Mouse (Mus musculus): Measurements from ENCODE around the gene Sppl2b.
"Not testable (repeated sequence)": the region's sequence is repeated elsewhere in the genome, so short reads cannot be mapped to it uniquely, and the experiment has no call there.

The Sppl2b gene

DNA sequence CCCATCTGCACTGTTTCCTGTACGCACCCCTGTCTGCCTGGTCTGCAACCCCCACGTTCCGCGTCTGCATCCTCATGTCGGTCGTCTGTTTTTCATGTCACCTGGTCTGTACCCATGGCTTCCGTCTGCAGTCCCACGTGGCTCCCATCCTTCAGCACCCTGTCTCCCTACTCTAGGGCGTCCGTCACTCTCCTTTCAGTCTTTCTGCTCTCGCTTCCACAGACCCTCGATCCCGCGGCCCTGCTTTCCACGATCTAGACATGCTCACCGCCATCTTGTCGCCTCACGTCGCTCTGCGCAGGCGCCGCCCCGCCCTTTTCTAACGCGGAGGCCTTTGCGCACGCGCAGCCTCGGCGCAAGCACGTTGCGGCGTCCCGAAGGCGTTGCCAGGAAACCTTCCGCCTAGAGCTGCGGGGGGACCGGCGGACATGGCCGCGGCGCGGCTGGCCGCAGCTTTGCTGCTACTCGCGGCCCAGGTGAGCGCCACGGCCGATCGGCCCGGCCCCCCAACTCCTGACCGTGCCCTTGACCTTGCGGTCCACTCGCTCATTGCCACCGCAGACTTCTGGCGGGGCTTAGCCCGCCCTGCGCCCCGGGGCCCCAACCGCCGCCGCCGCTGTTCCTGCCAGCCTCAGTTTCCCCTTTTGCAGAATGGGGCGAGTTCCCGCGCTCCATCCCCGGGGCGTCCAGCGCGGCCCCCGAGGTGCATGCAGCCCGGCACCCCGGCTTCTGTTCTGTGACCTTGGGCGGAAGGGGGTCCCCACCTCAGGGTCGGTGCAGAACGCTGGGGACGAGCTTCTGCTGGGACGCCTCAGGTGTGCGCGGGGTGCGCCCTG, at the start of gene Sppl2b, which contains the start of gene Lsm7:
Gene Sppl2b, plus strand, starts transcription at position 363 of the 836 bp plus-strand sequence.
Gene Lsm7, minus strand, starts transcription at position 297 of the 836 bp plus-strand sequence.
- DNase-seq: peak; percentile 97

DNA sequence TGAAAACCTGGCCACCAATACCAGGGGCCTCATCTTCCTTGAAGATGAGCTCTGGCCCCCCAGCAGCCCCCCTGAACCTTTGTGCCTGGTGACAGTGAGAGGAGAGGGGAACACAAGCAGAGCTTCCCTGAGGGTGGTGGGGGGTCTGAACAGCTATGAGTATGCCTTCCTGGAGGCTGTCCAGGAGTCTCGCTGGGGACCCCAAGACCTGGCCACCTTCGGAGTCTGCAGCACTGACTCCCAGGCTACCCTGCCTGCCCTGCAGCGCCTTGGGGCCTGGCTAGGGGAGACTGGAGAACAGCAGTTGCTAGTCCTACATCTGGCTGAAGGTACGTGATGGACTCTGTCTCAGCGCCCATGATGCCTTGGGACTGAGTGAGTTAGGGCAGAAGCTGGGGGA, 49.8 kb upstream of the Sppl2b start:
- no peak for DNase-seq

DNA sequence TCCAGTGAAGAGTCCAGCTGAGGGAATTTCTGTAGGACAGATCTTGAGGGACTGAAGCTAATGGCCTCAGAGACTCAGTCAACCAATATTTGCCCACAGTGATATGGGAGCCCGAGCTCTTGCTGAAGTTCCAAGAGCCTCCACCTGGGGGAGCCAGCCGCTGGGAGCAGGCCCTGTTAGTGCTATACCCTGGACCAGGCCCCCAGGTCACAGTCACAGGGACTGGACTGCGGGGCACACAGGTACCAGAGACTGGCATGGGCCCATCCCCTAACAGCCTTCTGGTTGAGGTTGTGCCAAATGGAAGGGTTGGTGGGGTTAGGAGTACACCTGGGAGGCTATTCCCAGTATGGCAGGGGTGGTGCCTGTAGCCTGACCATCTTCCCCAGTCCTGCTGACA, 49.1 kb upstream of the Sppl2b start:
- DNase-seq: peak; percentile 74

DNA sequence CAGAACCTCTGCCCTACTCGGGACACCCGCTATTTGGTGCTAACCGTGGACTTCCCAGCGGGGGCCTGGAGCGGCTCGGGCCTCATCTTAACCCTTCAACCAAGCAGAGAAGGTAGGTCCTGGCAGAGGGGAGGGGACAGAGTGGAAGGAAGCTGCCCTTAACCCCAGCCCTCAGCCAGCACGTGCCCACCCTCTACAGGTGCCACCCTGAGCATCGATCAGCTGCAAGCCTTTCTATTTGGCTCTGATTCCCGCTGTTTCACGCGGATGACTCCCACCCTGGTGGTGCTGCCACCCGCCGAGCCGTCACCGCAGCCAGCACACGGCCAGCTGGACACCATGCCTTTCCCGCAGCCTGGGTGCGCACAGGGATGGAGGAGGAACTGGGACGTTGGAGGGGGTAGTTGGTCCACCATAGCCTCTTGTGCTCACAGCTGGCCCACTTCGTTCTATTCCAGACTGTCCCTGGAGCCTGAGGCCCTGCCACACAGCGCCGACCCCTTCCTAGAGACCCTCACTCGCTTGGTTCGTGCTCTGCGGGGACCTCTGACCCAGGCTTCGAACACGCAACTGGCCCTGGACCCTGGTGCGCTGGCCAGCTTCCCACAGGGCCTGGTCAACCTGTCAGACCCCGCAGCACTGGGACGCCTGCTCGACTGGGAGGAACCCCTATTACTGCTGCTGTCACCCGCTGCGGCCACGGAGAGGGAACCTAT, 48.6 kb upstream of the Sppl2b start:
- DNase-seq: no peak

DNA sequence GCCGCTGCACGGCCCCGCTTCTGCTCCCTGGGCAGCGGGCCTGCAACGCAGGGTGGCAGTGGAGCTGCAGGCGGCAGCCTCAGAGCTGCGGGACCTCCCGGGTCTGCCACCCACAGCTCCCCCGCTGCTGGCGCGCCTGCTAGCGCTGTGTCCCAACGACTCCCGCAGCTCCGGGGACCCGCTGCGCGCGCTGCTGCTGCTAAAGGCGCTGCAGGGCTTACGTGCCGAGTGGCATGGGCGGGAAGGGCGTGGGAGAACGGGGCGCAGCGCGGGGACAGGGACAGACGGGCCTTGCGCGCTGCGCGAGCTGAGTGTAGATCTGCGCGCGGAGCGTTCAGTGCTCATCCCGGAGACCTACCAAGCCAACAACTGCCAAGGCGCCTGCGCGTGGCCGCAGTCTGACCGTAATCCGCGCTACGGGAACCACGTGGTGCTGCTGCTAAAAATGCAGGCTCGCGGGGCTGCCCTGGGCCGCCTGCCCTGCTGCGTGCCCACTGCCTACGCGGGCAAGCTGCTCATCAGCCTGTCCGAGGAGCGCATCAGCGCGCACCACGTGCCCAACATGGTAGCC, 47.9 kb upstream of the Sppl2b start:
- DNase-seq: peak; percentile 92

DNA sequence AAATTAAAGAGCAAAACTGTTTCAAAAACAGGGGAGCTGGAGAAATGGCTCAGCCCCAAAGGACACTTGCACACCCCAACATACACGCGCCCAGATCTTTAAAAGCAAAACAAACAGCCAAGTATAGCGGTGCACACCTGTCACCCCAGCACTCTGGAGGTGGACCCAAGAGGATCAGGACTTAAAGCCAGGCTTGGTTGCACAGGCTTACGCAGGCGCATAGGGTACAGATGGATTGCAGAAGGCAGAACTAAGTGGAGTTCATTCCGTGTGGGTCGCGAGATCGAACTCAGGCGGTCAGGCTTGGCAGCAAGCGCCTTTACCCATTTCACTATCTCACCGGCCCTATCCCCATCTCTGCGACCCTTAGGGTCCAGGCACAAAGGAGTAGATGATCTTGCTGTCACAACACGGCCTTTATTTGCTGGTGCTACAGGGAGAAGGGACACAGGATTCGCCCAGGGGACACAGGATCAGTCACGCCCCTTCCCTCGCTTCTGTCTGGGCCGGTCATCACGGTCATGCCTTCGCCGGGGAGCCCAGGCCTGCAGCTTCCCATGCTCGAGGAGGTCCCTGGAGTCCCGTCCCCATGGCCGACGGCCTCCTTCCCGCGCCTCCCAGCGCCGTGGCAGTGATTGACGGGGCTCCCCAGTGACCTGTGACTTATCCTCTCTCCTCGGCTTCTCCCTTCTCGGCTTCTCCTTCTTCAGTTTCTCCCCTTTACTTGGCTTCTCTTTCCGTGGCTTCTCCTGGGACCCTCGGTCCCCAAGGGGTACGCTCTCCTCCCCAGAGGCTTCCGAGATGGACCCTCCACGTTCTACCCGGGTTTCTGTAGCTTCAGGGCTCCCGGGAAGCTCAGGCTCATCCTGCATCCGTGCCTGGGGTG, 46.7 kb upstream of the Sppl2b start:
- peak; percentile 57 for DNase-seq

DNA sequence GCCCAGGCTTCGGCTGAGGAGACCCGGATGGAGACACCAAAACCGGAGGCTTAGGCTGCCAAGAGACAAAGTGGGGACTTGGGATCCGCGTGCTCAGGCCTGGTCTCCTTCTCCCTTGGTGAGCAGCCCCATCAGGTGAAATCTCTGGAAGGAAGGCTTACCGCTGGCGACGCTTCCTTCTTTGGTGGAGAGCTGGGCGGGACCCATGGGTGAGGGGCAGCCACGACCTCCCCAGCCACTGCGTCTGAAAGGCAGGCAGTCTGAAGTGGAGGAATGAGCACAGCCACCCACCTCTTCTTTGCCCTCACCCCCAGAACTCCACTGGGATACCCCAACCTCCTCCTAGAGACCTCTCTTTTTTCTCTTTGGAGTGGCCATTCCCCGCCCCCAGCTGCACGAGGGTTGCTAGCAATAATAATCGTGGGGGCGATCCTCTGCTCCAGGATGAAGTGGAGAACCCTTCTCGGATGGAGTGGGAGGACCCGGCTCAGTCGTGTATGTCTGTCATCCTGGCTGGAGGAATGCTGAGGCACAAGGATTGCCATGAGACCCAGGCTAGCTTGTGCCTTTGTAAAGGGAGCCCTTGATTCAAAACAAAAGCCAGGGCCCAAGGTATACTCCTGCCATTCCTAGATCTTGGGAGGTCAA, 46.0 kb upstream of the Sppl2b start:
- no peak for DNase-seq

DNA sequence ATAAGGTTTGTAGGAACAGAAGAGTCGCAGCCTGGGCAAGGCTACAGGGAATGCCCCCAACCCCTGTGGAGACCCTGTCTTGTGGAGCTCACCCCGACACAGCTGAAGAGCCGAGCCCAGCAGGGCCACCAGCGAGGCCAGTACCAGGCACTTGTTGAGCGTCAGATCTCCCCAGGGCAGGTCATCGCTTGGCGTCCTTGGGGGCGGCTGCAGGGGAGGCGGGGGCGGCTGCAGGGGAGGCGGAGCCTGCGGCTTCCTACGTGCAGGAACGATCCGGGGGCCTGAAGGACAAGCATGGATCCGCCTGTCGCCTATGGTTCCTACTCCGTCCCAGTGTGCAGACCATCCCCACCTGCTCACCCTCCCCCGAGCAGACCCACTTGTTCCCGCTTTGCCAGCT, 45.0 kb upstream of the Sppl2b start:
- DNase-seq: peak; percentile 40

DNA sequence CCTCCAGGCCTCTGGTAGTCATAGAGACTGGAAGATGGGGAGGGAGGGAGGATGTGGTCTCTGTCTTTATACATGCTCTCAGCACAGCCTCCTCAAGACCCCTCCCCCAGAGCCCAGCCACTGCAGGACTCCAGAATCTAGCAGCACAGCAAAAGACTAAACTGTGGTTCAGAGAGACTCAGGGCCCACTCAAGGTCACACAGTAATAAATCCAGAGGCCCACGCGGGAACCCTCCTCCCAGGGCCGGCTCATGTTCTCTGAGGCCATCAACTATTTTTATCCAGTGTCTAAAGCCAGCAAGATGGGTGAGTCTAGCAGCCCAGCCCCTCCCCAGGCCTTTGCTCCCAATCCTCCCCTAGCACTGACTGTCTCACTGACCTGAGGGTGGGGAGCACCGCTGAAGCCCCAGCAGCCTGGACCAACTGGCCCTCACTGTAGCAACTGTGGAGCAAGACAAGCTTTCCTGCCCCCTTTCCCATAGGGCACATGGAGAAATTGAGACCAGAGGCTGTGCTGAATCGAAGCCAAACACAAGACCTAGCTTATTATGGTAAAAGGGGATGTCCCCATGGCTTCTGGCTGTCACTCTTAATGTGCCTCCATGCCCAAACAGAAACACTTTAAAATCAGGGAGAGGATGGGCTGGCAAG, 42.6 kb upstream of the Sppl2b start:
- no peak for DNase-seq

DNA sequence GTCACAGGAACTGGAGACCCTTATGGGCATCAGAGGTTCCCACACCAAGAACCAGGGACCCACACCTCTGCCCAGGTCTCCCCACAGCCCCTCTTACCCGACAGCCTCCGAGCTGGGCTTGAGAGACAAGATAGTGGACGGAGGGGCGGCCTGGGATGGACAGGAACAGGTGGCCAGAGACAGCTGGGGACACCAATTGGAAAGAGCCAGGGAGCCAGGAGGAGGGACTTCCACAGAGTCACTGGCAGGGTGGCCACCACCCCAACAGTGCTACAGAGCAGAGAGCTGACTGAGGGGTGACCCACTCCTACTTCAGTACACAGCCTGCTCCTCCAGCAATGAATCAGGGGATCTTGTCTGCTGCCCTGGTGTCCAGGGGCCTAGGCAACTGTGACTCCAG, 41.7 kb upstream of the Sppl2b start, which contains the start of gene Jsrp1:
Gene Jsrp1, minus strand, starts transcription at position 133 of the 400 bp plus-strand sequence.
- no peak for DNase-seq

DNA sequence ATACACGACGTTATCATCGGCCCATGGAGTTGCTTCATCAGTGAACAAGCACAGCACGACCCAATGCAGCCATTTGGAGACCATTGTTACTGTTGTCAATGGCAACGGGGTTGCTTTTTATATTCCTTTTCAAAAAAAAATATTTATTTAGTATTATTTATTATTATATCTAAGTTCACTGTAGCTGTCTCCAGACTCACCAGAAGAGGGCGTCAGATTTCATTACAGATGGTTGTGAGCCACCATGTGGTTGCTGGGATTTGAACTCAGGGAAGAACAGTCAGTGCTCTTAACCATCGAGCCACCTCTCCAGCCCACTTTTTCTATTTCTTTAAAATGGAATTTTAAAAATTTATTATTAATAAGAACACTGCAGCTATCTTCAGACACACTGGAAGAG, 40.3 kb upstream of the Sppl2b start:
- no peak for DNase-seq

DNA sequence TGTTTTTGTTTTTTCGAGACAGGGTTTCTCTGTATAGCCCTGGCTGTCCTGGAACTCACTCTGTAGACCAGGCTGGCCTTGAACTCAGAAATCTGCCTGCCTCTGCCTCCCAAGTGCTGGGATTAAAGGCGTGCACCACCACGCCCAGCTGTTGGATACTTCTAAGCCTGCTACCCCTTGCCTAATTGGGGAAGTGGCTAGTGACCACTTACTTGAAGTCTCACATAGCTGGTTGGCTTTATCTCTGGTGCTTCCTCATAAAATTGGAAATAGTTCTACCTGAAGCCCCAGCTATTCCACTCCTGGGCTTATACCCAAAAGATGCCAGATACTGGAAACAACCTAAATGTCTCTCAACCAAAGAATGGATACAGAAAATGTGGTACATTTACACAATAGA, 38.8 kb upstream of the Sppl2b start:
- DNase-seq: not testable (repeated sequence)

DNA sequence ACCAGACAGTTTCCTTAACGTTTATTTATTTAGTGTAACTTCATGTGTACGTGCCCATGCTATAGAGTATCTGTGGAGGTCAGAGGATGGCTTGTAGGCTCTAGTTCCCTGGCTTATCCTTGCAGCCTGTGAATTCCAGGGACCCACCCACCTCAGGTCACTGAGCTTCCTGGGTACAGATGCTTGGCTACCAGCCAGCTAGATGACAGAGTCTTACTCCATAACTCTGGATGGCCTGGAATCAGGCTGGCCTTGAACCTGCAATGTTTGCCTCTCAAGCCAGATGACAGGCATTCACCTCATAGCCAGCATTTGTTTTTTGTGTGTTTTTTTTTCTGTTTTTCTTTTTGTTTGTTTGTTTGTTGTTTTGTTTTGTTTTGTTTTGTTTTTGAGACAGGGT, 37.9 kb upstream of the Sppl2b start:
- DNase-seq: no peak

DNA sequence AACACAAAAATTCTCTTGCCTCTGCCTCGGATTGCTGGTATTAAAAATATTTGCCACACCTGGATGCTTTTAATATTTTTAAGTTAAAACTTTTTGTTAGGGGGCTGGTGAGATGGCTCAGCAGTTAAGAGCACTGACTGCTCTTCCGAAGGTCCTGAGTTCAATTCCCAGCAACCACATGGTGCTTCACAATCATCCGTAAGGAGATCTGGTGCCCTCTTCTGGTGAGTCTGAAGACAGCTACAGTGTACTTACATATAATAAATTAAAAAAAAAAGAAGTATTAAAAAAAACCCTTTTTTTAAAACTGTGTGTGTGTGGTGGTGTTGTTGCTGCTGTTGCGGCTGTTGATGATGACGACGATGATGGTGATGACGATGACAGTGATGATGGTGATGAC, 37.1 kb upstream of the Sppl2b start:
- DNase-seq: not testable (repeated sequence)

DNA sequence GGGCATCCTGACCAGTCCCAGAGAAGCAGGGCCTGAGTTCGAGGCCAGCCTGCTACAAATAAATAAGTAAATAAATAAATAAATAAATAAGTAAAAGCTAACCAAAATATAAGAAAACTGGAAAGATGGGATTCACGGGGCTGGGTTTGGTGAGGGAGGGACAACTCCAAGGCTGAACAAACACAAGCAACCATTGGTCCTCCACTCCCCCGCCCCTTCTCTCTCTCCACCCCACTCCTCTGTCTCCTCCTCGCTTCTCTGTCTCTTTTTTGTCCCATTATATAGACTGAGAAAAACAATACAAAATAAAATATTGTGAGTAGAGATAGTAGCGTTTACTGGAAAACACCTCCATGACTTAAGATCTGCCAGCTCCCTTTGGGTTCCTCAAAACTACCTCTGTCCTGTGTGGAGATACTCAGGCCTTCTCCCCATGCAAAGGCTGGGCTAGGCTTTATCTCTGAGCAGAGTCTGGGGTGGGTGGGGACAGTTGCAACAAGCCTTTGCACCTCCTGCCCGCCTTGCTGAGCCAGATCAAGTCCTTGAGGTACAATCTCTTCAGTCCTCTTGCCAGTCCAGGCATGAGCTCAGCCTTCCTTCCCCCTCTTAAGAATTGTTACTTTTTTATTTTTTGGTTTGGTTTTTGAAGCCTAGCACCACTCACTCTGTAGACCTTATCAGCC, 36.3 kb upstream of the Sppl2b start:
- no peak for DNase-seq

DNA sequence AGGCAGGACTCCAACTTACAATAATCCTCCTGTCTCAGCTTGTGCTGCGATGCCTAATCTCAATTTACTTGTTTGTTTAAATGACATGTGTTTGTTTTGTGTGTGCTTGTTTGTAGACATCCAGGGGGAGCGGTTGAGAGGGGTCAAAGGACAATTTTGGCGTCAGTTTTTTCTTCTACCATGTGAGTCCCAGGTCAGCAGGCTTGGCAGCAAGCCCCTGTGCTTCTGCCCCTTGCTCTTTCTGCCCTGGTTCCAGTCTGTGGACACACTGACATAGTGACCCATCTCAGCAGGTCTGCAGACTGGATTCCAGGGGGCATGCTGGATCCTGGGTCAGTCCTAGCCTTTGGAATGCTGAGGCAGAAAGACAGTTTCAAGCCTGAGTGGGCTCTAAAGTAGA, 35.7 kb upstream of the Sppl2b start:
- DNase-seq: no peak

DNA sequence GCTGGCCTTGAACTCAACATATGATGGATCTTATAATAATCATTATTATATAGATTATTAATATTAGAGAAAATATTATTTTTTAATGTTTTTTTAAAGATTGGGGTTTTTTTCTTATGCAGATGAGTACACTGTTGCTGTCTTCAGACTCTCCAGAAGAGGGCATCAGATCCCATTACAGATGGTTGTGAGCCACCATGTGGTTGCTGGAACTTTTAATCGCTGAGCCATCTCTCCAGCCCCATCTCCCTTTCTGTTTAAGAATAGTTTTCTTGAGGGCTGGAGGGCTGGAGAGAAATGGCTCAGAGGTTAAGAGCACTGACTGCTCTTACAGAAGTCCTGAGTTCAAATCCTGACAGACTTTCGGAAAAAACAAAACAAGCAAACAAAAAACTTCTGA, 33.1 kb upstream of the Sppl2b start:
- DNase-seq: peak; percentile 61

DNA sequence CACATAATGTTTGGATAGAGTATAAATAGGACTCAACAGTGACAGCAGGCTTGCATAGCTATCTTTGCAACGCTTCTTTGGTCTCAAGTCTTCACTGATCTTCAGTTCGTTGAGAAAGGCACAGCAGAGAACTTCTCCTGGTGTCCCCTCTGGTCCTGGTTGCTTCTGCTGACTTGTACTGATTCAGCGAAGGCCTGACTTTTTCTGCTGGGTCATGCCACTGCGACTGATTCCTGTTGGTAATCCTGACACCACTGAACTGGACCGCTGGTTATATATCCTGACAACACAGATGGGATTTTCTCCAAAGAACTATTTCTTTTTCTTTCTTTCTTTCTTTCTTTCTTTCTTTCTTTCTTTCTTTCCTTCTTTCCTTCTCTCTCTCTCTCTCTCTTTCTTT, 32.5 kb upstream of the Sppl2b start:
- DNase-seq: no peak

DNA sequence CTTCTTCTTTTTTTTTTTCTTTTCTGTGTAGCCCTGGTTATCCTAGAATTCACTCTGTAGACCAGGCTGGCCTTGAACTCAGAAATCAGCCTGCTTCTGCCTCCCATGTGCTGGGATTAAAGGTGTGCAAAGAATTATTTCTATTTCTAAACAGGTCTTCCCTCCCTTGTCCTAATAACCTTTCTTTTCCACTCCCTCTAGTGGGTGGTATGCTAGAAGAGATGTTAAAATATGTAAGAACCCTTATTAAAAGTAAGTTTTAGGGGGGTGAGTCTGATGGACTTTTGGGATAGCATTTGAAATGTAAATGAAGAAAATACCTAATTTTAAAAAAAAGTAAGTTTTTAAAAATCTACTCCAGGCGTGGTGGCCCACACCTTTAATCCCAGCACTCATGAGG, 31.8 kb upstream of the Sppl2b start:
- no peak for DNase-seq

DNA sequence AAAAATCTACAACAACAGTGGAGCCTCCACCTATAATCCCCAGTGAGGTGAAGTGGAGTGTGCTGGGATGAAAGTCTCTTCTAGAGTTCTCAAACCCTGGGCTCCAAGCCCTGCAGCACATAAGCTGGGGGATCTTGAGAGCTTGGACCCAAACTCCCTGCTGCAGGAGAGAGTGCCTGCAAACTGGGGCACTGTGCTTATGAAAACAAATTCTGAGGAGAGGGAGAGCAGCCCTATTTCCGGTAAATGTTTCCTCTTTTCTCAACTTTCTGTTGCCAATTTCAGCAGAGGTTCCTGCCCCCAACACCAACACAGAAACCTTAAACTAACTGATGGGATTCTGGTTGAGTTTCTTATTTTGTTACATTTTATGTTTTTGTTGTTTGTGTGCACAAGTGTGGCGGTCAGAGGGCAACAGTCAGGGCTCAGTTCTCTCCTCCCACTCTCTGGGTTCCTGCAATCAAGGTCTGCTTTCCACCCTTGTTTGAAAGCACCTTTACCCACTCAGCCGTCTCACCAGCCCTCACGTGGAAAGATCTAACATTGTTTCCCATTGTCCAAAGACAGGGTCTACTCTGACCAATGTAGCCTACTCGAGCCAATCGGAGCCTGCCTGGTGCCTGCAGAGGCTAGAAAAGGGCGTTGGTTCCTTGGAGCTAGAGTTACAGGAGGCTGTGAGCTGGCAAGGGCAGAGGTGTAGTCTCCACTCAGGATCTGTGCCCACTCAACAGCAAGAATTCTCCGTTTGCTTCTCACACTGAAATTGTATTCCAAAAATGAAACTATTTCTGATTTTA, 31.0 kb upstream of the Sppl2b start:
- DNase-seq: no peak
